Mouse (Mus musculus) heart, postnatal 0 days (tissue): ENCODE measurements around the gene Tmem109.

Experiments
- CTCF ChIP-seq: IDR thresholded peaks from 2 replicates; pipeline ENCODE4 v1.5.1; 2016; ENCODE audit warnings: antibody characterized with exemption, control low read depth, low read depth
- EP300 ChIP-seq: IDR thresholded peaks from 2 replicates; pipeline ENCODE4 v1.6.1; 2016; ENCODE audit warnings: antibody characterized with exemption, low read depth

- TF ChIP-seq CTCF: no peak
- TF ChIP-seq EP300: no peak
These were observed 22.7 kb upstream of the Tmem109 start for GRCm38 (mm10) chr19:10904512-10904911.
